Mouse (Mus musculus): ENCODE results near the gene Gm21828.
"Not testable (repeated sequence)": the region's sequence is repeated elsewhere in the genome, so short reads cannot be mapped to it uniquely, and the experiment has no call there.

Gene Gm21828

DNA sequence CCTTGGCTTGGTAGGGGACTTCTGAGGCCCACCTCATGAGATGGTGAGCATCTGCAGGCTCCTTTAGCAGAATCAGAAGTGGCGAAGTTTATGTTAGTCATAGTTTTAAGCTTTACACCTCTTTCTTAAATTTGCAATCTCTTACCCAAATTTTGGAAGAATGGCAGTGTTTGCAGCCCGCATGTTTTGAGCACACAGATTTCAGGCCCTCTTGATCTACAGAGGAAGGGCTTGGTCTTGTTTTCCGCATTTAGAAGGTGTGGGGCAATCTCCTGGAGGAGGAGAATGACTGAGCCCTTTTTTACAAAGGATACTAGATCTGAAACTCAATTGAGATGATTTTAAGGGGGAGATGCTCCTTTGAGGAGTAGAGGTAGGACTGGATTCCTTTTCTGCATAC is at the start of gene Gm21828:
TSS of gene Gm21828 (minus strand) at position 101 of the 400 bp plus-strand sequence.
- not testable (repeated sequence) for DNase-seq (ENCODE audit: low spot score in 2 of 2)

- not testable (repeated sequence) for DNase-seq (ENCODE audit: low spot score in 2 of 2)
These were observed 28.4 kb upstream of the Gm21828 start, which contains the start of the genes Gm21440 and Gm21454 for GRCm38 (mm10) chrY:13252091-13252490. TSS of gene Gm21440 (plus strand) at chrY:13252391. TSS of gene Gm21454 (plus strand) at chrY:13252442.
